Mouse (Mus musculus) CH12.LX (cell line): ENCODE measurements around the gene Atrnl1.

ENCODE experiments used
- CHD2 ChIP-seq: IDR thresholded peaks from 2 replicates; pipeline ENCODE4 v1.6.1; 2011; ENCODE audit warnings: low read length, improper control_type of control experiment
- CTCF ChIP-seq, 2 experiments: IDR thresholded peaks in 1 of 2; conservative IDR thresholded peaks in 1 of 2; 2 replicates each; pipeline ENCODE4 v1.5.1; 2011 to 2012; ENCODE audit warnings: low read depth in 2 of 2, low read length in 2 of 2, improper control_type of control experiment in 1 of 2, inconsistent platforms in 1 of 2, mild to moderate bottlenecking in 1 of 2, moderate library complexity in 1 of 2
- ETS1 ChIP-seq: conservative IDR thresholded peaks from 2 replicates; pipeline ENCODE4 v1.6.1; 2012; ENCODE audit warnings: low read depth, mild to moderate bottlenecking, inconsistent platforms, low read length, improper control_type of control experiment, moderate library complexity
- HCFC1 ChIP-seq: IDR thresholded peaks from 2 replicates; pipeline ENCODE4 v1.6.1; 2012; ENCODE audit warnings: low read depth, mild to moderate bottlenecking, inconsistent platforms, low read length, improper control_type of control experiment
- MAZ ChIP-seq: IDR thresholded peaks from 2 replicates; pipeline ENCODE4 v1.6.1; 2012; ENCODE audit warnings: low read depth, mild to moderate bottlenecking, inconsistent platforms, low read length, improper control_type of control experiment, moderate library complexity
- MEF2A ChIP-seq: IDR thresholded peaks from 2 replicates; pipeline ENCODE4 v1.6.1; 2014; ENCODE audit warnings: low read depth, mild to moderate bottlenecking, inconsistent platforms, low read length, improper control_type of control experiment, borderline replicate concordance
- POLR2A ChIP-seq: IDR thresholded peaks from 2 replicates; pipeline ENCODE4 v1.6.1; 2011; ENCODE audit warnings: low read depth, mild to moderate bottlenecking, improper control_type of control experiment, low read length
- POLR2AphosphoS2 ChIP-seq: IDR thresholded peaks from 2 replicates; pipeline ENCODE4 v1.6.1; 2011; ENCODE audit warnings: low read depth, low read length, improper control_type of control experiment
- RAD21 ChIP-seq: IDR thresholded peaks from 2 replicates; pipeline ENCODE4 v1.6.1; 2011; ENCODE audit warnings: low read depth, mild to moderate bottlenecking, low read length, improper control_type of control experiment, moderate library complexity
- TCF12 ChIP-seq: IDR thresholded peaks from 2 replicates; pipeline ENCODE4 v1.6.1; 2014; ENCODE audit warnings: low read depth, mild to moderate bottlenecking, inconsistent platforms, low read length, improper control_type of control experiment
- USF1 ChIP-seq: IDR thresholded peaks from 2 replicates; pipeline ENCODE4 v1.6.1; 2014; ENCODE audit warnings: low read depth, mild to moderate bottlenecking, inconsistent platforms, low read length, improper control_type of control experiment
- USF2 ChIP-seq: conservative IDR thresholded peaks from 2 replicates; pipeline ENCODE4 v1.6.1; 2011; ENCODE audit warnings: low read depth, low read length, improper control_type of control experiment
- ZC3H11A ChIP-seq: IDR thresholded peaks from 2 replicates; pipeline ENCODE4 v1.6.1; 2012; ENCODE audit warnings: low read depth, mild to moderate bottlenecking, inconsistent platforms, low read length, improper control_type of control experiment

- TF ChIP-seq POLR2AphosphoS2 = no peak
- no peak for TF ChIP-seq ZC3H11A
- no peak for TF ChIP-seq CHD2
- no peak for TF ChIP-seq CTCF (conservative IDR thresholded peaks at IDR 0.05 in 1 of 2, IDR thresholded peaks at IDR 0.05 in 1 of 2; ENCODE audit: low read depth in 2 of 2, low read length in 2 of 2)
- no peak for TF ChIP-seq USF1
- no peak for TF ChIP-seq ETS1
- TF ChIP-seq MEF2A = no peak
- no peak for TF ChIP-seq HCFC1
- TF ChIP-seq MAZ = no peak
- TF ChIP-seq POLR2A = no peak
- no peak for TF ChIP-seq TCF12
- TF ChIP-seq RAD21 = no peak
- no peak for TF ChIP-seq USF2
These were observed 410.9 kb downstream of the Atrnl1 start for GRCm38 (mm10) chr19:58021514-58022284.
